Mouse (Mus musculus) stomach, postnatal 0 days (tissue): ENCODE measurements at regions not wholly inside any gene's neighbourhood (a gene's known extent, or its start where the extent isn't known, plus 50 kb on each side); places are given as distances from the start of the nearest gene placed in this dataset.

ENCODE experiments used
- ATAC-seq: fragments of 200-750 bp; cut with Nextera tagmentation; 2 replicates; pipeline ENCODE4 v1.8.0; 2017; ENCODE audit not compliant: low FRiP score, low TSS enrichment
- DNase-seq: peaks from one replicate; pipeline ENCODE4 v3.0.0-alpha.2; 2016; ENCODE audit warnings: low spot score
- H3K27ac ChIP-seq: fragments of 300-500 bp; sonication (generic); replicated peaks from 2 replicates; pipeline ENCODE4 v1.5.1; 2014; ENCODE audit warnings: mild to moderate bottlenecking, control low read depth
- H3K27me3 ChIP-seq: fragments of 300-500 bp; sonication (generic); 2 replicates; pipeline ENCODE4 v1.6.1; 2014; ENCODE audit warnings: low read length; ENCODE audit not compliant: control insufficient read depth, insufficient read depth
- H3K36me3 ChIP-seq: fragments of 300-500 bp; sonication (generic); 2 replicates; pipeline ENCODE4 v1.6.1; 2014; ENCODE audit warnings: low read length, mixed read lengths; ENCODE audit not compliant: control insufficient read depth, insufficient read depth
- H3K4me1 ChIP-seq: fragments of 300-500 bp; sonication (generic); replicated peaks from 2 replicates; pipeline ENCODE4 v1.6.1; 2014; ENCODE audit warnings: antibody characterized with exemption; ENCODE audit not compliant: control insufficient read depth, insufficient read depth
- H3K4me2 ChIP-seq: fragments of 300-500 bp; sonication (generic); replicated peaks from 2 replicates; pipeline ENCODE4 v1.6.1; 2014; ENCODE audit warnings: low read depth, mild to moderate bottlenecking, control low read depth, moderate library complexity
- H3K4me3 ChIP-seq: fragments of 300-500 bp; sonication (generic); 2 replicates; pipeline ENCODE4 v1.5.1; 2014; ENCODE audit warnings: low read depth, low read length, control low read depth
- H3K9ac ChIP-seq: fragments of 300-500 bp; sonication (generic); 2 replicates; pipeline ENCODE4 v1.6.1; 2014; ENCODE audit warnings: mild to moderate bottlenecking, low read length, control low read depth, mixed read lengths
- H3K9me3 ChIP-seq: fragments of 300-500 bp; sonication (generic); 2 replicates; pipeline ENCODE4 v1.6.1; 2016; ENCODE audit warnings: low read length; ENCODE audit not compliant: control insufficient read depth
- CTCF ChIP-seq: IDR thresholded peaks from 2 replicates; pipeline ENCODE4 v1.5.1; 2016; ENCODE audit warnings: antibody characterized with exemption, low read depth, mild to moderate bottlenecking, moderate library complexity
- EP300 ChIP-seq: optimal IDR thresholded peaks from 2 replicates; pipeline ENCODE3; 2016; ENCODE audit warnings: antibody characterized with exemption
- WGBS: fragments of 180-500 bp; shearing (Covaris S2); extraction: QIAGEN DNeasy Blood & Tissue Kit; methylation state at CpG from one replicate; pipeline ENCODE4 v1.1.7; 2014; 5-methylcytosine and 5-hydroxymethylcytosine counted together

- TF ChIP-seq EP300: no peak
- no peak for TF ChIP-seq CTCF
- Histone ChIP-seq H3K27ac (no peak overlapping the region), H3K9ac (no peak overlapping the region), H3K4me1 (no peaks in the 10 kb centered on the region), H3K4me3 (no peak overlapping the region), H3K27me3 (no peaks in the 10 kb centered on the region), H3K9me3 (no peaks in the 10 kb centered on the region), H3K36me3 (no peaks in the 10 kb centered on the region), H3K4me2 (no peak overlapping the region)
- ATAC-seq (no peak; the same call in 1 of the 2 replicates), DNase-seq (no peak)
- 34% methylated on average over 15 of the region's 15 CpGs for WGBS
Observed at GRCm38 (mm10) chr17:45252593-45253230, 180.8 kb downstream of the Cdc5l start.

GRCm38 (mm10) chr17:45251034-45251730 is 182.4 kb downstream of the Cdc5l start:
- H3K4me3 ChIP-seq: no peak overlapping the region
- no peak overlapping the region for H3K4me2 ChIP-seq
- TF ChIP-seq CTCF: peak; percentile 92
- TF ChIP-seq EP300: no peak
- H3K9ac ChIP-seq: no peak overlapping the region
- no peak overlapping the region for H3K27ac ChIP-seq
- no peaks in the 10 kb centered on the region for H3K9me3 ChIP-seq
- no peaks in the 10 kb centered on the region for H3K36me3 ChIP-seq
- DNase-seq (peak; percentile 74), ATAC-seq (peak; percentile 27; the same call in 1 of the 2 replicates)
- no peaks in the 10 kb centered on the region for H3K4me1 ChIP-seq
- 36% methylated on average over 22 of the region's 22 CpGs for WGBS
- 0 out of 2 replicates have a peak, but pooled peaks cover 2% of the 10 kb centered on the region for H3K27me3 ChIP-seq

GRCm38 (mm10) chr17:45250450-45250849 is 183.1 kb downstream of the Cdc5l start:
- Histone ChIP-seq H3K27ac (no peak overlapping the region), H3K27me3 (0 out of 2 replicates have a peak, but pooled peaks cover 2% of the 10 kb centered on the region), H3K4me3 (no peak overlapping the region), H3K4me1 (no peaks in the 10 kb centered on the region), H3K9me3 (no peaks in the 10 kb centered on the region), H3K9ac (no peak overlapping the region), H3K36me3 (no peaks in the 10 kb centered on the region), H3K4me2 (no peak overlapping the region)
- WGBS: 70% methylated on average over 10 of the region's 10 CpGs
- TF ChIP-seq CTCF (no peak), EP300 (no peak)
- DNase-seq (no peak), ATAC-seq (no peak)

- Histone ChIP-seq H3K9ac (no peak overlapping the region), H3K27ac (no peak overlapping the region), H3K9me3 (no peaks in the 10 kb centered on the region), H3K27me3 (0 out of 2 replicates have a peak, but pooled peaks cover 2% of the 10 kb centered on the region), H3K4me3 (no peak overlapping the region), H3K4me1 (0 out of 2 replicates have a peak, but pooled peaks cover 2% of the 10 kb centered on the region), H3K4me2 (no peak overlapping the region), H3K36me3 (no peaks in the 10 kb centered on the region)
- no peak for TF ChIP-seq EP300
- no peak for TF ChIP-seq CTCF
- ATAC-seq: no peak
- WGBS: 61% methylated on average over 29 of the region's 29 CpGs
- no peak for DNase-seq
Observed at GRCm38 (mm10) chr17:45247142-45248137, 186.1 kb downstream of the Cdc5l start.

GRCm38 (mm10) chr17:45244870-45245269 is 188.7 kb downstream of the Cdc5l start:
- WGBS: 42% methylated on average over 10 of the region's 10 CpGs
- no peak for TF ChIP-seq EP300
- no peak for TF ChIP-seq CTCF
- Histone ChIP-seq H3K4me2 (no peak overlapping the region), H3K4me1 (0 out of 2 replicates have a peak, but pooled peaks cover 2% of the 10 kb centered on the region), H3K9me3 (no peaks in the 10 kb centered on the region), H3K27ac (no peak overlapping the region), H3K36me3 (no peaks in the 10 kb centered on the region), H3K9ac (no peak overlapping the region), H3K4me3 (no peak overlapping the region), H3K27me3 (0 out of 2 replicates have a peak, but pooled peaks cover 2% of the 10 kb centered on the region)
- ATAC-seq: peak; percentile 63
- DNase-seq: peak; percentile 45
